Mouse (Mus musculus): ENCODE data around the gene Dnpep.

Dnpep gene

DNA sequence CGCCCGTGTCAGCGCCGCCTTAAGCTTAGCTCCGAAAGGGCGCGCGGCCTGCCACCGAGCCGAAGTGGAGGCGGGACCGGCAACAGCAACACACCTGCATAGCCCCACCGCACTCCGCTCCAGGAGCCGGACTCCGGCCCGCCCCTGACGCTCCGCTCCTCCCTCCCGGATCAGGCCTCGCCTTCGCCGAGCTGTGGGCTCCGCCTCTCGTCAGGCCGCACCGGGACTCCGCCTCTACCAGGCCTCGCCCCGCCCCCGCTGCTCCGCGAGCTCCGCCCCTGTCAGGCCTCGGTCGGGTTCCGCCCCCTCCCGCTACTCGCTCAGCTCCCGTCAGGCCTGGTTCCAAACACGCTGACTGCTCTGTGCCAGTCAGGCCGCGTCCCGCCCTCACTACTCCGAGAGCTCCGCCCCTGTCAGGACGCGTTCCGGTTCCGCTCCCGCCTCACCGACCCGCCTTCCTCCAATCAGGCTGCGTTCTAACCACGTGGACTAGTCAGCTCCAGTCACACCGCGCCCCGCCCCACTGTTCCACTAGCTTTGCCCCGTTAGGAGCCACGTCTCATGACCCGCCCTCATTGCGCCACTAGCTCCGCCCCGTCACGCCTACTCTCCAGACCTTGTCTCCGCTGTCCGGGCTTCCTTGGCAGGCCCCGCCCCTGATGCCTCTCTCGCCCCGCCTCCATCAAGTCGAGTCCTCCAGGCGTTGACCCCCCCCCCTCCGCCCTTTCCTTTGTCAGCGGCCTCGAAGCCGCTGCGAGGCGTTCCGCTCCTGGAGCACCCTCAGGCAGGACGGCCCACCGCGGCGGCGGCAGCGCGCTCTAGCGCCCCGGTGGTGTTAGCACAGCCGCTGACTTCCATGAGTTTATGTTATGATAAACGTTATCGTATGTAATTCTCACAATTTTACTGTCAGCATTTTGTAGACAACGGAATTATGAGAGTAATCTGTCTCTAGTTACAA is at the start of gene Dnpep:
Gene Dnpep, minus strand, starts transcription at position 750 of the 961 bp plus-strand sequence.
- DNase-seq (ENCODE audit: low read depth, low spot score) = peak; percentile 100

DNA sequence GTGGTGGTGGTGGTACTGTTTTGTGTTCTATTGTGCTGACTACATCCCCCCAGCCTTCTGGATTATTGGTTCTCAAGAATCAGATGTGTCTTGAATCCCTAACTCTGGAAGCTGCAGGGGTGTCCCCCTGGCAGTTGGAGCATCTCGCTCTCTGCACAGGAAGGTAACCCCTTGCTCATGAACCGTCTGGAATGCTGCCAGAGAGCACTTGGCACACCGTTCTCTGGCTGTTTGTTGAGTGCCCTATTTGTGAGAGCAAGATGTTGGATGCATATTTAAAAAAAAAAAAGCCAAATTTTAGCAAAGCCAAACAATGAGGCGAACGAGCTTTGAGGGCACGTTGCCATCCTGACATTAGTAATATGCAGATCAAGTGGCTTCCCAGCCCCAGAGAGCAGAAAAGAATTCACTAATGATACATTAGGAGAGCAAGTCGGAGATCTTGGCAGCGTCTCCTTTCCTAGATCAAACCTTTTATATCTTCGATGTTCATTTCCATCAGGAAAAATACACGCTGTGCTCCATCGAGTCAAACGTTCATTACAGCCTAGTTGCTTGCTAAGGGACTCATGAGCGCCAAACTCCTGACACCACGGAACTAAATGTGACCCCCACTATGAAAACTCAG is 47.8 kb upstream of the Dnpep start:
- no peak for DNase-seq (ENCODE audit: low read depth, low spot score)

DNA sequence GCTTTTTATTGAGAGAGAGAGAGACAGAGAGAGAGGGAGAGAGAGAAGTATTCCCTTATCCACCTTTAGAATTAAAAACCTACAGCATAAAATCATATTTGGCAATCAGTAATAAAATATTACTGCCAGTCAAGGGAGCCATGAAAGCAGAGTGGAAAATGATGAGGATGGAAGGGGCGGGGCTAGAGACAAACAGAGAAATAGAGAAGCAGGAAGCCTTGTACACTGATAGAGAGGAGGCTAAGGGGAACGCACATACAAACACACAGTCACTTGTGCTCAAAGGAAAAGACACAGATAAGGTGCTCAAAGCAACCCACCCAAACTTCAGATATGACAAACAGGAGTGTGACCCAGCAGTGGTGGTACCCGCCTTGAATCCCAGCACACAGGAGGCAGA is 46.1 kb upstream of the Dnpep start:
- DNase-seq (ENCODE audit: low read depth, low spot score) = no peak

DNA sequence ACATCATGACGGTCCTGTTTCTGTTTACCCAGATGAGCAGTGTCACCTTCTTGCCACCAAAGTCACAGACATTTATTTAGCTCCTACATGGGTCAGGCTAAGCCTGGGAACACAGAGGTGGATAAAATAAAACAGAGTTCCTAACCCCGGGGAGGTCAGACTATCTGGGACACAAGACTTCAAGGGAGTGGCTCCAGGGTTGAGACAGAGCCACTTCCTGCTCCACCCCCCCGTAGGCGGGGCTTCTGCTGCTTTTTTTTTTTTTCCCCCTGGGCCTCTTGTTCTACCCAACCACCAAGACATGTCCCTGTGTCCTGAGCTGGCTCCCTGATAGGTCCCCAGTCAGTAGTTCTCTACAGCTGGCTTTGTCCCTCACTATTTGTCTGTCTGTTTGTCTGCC is 44.0 kb upstream of the Dnpep start:
- DNase-seq (ENCODE audit: low read depth, low spot score) = peak; percentile 56

DNA sequence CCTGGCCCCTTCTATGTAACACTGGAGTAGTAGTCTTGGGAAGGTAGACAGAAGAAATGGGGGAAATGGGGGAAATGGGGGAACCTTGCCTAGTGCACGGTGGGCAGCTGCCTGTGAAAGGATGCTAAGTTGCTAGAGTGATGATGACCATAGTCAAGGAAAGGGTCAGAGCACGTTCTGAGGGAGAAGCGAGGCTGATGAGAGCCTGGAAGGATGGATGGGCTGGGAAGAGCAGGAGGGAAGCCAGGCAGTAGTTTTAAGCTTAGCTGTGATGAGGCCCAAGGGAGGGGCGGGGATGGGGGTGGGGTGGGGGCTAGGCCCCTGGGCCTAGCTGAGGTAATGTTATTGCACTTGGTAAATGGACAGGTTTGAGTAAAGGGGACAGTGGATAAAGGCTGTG is 43.3 kb upstream of the Dnpep start:
- DNase-seq (ENCODE audit: low read depth, low spot score) = no peak

DNA sequence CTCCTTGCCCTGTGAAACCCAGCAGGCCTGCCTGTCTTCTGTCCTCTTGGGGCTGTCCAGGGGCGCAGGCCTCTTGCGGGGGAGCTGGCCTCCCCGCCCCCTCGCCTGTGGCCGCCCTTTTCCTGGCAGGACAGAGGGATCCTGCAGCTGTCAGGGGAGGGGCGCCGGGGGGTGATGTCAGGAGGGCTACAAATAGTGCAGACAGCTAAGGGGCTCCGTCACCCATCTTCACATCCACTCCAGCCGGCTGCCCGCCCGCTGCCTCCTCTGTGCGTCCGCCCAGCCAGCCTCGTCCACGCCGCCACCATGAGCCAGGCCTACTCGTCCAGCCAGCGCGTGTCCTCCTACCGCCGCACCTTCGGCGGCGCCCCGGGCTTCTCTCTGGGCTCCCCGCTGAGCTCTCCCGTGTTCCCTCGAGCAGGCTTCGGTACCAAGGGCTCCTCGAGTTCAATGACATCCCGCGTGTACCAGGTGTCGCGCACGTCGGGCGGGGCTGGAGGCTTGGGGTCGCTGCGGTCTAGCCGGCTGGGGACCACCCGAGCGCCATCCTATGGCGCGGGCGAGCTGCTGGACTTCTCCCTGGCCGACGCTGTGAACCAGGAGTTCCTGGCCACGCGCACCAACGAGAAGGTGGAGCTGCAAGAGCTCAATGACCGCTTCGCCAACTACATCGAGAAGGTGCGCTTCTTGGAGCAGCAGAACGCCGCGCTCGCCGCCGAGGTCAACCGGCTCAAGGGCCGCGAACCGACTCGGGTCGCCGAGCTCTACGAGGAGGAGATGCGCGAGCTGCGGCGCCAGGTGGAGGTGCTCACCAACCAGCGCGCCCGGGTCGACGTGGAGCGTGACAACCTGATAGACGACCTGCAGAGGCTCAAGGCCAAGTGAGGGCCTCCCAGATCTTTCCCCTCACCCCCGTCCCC is 42.6 kb upstream of the Dnpep start, which contains the start of gene Des:
Gene Des, plus strand, starts transcription at position 218 of the 920 bp plus-strand sequence.
- no peak for DNase-seq (ENCODE audit: low read depth, low spot score)

DNA sequence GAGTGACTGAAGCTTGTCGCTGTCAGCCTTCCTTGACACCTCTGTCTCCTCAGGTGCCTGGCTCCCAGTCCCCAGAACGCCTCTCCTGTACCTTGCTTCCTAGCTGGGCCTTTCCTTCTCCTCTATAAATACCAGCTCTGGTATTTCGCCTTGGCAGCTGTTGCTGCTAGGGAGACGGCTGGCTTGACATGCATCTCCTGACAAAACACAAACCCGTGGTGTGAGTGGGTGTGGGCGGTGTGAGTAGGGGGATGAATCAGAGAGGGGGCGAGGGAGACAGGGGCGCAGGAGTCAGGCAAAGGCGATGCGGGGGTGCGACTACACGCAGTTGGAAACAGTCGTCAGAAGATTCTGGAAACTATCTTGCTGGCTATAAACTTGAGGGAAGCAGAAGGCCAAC is 41.6 kb upstream of the Dnpep start:
- no peak for DNase-seq (ENCODE audit: low read depth, low spot score)

DNA sequence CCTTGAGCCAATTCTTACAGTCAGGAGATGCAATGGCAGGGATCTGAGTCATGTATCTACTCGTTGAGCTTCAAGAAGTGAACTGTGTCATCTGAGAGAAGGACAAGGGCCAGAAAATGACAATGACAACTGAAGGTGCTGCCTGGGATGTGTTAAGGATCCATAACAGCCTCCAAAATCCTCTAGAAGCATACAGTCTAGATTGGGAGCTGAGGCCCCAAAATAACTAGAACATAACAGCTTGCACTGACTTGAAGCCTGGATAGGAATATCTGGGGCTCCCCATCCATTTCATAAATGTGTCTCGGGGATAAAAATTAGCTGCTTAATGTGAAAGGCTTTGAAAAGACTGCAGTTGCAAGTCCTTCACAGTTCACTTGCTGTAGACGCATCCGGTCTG is 40.2 kb upstream of the Dnpep start:
- no peak for DNase-seq (ENCODE audit: low read depth, low spot score)

DNA sequence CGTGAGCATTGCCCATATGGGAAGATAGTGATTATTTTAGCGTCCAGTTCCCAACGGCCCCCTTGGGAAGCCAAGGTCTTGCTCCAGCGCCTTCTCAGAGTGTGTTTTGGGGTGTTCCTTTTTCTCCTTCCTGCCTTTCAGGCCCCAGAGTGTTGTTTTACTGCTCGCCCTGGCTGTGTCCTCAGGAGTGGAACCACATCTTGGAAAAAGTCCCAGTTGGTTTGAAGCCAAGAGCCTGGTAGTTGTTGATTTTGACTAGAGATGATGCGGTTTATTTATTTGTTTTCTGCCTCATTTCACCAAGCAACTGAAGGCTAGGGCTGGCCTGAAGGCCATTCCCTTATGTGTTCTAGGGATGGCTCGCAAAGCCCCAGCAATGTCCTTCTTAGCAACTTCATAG is 39.5 kb upstream of the Dnpep start:
- DNase-seq (ENCODE audit: low read depth, low spot score) = no peak

DNA sequence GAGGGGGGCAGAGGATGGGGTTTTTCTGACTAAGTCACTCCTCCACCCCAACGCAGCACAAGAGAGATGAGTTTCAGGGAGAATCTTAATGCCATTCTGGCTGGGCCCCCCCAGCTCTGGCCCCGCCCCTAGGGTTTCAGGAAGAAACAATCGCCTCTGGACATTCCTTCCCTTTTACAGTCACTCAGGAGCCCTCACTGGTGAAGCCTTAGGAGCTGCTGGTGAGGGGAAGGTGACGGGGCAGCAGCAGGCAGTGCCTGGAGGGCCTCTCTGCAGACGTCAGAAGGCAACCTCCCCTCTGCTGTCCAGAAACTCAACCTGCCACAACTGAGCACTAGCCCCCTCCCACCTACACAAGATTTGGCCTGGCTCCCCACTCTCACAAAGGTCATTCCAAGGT is 31.5 kb upstream of the Dnpep start:
- DNase-seq (ENCODE audit: low read depth, low spot score) = no peak

DNA sequence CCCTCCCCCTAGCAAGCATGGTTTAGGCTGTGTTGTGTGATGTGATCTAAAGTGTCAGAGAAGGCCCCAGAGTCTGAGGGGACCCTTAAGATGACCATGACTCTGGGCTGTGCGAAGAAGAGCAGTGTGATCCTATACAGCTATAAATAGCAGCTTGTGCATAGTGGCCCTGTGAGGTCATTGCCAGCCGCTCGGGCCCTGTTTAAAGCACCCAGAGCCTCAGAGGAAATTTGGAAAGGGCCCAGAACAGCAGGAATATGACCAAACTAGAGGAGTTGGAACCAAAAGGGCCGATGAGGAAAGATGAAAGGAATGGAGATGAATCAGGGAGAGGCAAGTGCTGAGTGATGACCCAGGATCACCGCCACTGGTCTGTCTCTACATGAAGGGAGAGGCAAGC is 29.5 kb upstream of the Dnpep start:
- DNase-seq (ENCODE audit: low read depth, low spot score) = no peak

DNA sequence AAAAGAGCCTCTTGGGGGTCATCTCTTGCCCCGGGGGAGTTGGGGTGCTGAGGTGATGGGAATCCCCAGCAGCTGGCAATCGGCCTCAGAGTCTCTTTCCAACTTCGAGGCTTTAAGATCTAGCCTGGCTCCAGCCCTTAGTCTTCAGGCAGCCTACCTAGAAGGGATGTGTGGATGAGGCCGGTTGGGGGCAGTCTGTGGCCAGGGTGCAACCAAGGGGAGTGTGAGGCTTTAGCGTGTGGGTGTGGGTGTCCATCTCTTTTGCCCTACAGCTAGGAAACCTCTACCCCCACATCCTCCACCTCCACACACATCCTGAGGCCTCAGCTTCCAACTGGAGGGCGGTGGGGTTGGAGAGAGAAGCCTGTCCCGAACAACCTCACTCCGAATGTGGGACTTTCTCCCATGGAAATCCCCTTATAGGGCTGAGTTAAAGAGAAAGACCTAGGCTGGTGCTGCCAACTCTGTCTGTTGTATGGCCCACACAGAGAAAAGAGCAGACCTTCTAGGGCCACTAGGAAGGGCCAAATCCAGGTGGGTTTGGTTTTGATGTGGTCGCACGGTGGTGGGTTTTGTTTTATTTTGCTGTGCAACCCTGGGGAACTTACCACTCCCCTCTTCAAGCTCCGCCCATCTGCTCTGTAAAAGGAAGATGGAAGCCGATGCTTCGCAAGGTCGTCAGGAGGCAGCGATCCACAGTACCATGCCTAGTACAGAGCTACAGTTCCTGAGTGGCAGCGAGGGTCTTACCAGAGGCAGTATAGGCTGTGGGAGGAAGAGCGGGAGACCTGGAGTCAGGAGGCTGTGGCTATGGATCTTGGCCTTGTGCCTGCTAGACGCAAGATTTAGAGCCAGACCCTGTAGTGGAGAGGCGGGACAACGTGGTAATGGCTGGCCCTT is 27.5 kb upstream of the Dnpep start:
- DNase-seq (ENCODE audit: low read depth, low spot score) = no peak

DNA sequence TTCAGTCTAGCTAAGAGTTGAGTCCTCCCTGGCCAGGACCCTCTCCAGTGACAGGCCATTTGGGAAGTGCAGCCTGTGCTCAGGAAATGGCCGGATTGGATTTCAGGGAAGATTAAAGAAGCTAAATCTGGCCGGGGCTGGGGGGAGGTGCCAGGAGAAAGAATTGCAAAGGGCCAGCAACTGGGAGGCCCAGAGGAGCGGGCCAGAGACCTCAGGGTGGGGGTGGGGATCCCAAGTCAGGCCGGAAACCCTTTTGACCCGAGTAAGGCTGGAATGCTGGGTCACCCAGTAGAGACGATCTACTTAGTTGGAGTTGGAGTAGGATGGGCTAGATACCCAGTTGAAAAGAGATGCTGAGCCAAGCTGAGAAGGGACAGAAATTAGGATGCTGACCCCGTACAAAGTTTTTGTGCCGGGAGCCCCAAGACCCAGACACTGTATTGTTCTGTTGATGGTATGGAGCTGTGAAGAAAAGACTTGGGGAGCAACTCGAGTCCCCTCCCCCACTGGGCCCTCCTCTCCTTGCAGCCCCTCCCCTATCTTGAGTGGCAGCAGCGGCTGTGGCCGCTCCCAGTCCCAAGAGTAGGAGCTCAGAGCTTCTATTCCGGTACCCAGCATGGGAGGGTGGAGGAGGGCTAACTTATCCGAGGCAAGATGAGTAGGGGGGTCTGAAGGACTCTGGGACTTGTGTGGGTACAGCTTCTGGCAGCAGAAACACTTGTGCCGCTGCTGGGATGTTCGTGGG is 26.7 kb upstream of the Dnpep start:
- DNase-seq (ENCODE audit: low read depth, low spot score) = no peak

DNA sequence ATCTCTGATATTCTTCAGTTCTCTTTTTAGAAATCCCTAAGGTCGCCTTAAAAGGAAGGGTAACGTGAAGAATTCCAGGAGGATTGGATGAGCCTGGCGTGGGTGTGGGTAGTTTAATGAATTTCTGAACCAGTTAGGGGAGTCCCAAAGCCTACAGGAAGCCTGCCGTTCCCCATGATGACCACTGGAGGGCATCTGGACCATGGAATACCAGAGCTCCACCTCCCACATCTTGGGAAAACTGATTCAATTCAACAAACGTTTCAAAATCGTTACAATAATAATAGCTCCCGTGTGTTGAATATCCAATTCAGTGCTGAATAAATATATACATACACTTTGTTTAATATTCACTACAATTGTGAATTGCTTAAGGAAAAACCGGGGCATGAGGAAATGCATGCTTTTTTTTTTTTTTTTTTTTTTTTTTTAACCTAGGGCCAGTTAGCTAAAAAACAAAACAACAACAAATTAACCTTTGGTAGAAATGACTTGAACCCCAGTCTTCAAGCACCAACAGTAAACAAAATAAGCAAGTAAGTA is 25.2 kb upstream of the Dnpep start:
- peak; percentile 48 for DNase-seq (ENCODE audit: low read depth, low spot score)

DNA sequence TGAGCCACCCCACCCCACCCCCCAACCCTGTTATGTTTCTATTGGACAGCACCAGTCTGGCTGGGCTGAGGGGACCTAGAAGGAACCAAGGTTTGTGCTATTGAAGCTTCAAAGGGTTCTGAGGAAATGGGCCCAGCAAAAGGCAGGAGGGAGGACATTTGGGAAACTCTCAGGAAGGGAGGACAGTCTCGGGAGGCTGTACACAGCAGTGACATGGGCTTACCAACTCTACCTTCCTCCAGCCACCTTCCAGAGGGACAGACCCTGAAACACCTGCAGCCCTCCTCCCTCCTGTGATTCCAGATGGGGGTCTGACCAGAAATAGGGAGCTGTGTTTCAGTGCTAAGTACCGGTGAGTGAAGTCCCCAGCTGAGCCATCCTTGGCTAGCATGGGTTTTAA is 22.7 kb upstream of the Dnpep start:
- no peak for DNase-seq (ENCODE audit: low read depth, low spot score)

DNA sequence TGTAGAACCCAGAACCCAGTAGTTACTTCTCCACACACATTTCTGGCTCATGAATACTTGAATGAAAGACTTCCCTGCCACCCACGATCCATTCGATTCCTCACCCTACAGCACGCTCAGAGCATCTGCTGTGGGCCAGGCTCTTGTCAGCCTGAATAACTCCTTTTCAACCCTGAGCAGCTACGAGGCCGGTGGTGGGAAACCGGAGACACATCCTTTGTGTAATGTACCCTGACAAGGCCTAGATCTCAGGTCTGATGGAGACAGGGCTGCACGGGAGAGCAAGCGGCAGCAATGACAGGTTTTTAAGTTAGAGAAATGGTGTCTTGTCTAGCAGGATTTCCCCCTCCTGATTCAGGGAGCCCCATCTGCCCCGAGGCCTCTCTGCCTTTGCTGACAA is 21.5 kb upstream of the Dnpep start:
- no peak for DNase-seq (ENCODE audit: low read depth, low spot score)

DNA sequence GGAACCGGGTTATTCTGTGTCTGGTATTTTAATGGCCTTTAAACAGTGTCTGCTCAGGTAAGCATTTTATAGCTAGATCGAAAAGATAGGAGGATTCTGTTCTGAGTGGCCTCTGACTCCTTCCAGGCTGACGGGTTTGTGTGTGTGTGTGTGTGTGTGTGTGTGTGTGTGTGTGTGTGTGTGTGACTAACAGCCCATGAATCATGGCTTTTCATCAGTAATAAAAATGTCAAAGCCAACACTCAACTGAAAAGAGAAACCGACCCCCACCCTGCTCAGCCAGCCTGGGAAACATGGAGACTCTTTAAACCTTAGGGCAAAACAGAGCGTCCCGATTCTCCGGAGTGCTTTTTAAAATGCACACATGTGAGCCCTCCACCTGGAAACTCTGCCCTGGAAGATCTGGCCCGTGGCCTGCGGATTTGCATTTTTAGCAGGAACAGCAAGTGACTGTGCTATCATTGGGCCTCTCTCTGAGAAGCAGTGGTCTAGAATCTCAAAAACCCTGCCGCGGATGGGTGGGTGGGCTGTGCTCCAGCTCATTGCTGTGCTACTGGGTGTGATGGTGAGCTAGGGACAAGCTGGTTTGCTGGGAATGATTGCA is 20.4 kb upstream of the Dnpep start:
- DNase-seq (ENCODE audit: low read depth, low spot score) = no peak

DNA sequence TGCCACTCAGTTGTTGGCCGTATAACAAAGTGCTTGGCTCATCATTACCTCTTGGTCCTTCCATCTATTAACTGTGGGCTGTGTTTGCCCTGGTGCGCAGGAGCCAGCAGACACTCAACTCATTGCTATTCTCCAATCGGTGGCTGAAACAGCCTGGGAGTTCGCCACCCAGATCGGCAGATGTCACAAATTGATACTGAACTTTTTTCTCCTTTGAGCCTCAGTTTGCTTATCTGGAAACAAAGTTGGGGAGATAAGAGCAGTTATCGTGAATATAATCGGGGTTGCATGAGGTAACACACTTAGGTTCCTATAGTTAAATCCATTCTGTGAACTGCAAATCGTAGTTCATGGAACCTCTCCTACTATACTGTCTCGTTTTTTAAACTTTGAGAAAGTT is 19.3 kb upstream of the Dnpep start:
- no peak for DNase-seq (ENCODE audit: low read depth, low spot score)

DNA sequence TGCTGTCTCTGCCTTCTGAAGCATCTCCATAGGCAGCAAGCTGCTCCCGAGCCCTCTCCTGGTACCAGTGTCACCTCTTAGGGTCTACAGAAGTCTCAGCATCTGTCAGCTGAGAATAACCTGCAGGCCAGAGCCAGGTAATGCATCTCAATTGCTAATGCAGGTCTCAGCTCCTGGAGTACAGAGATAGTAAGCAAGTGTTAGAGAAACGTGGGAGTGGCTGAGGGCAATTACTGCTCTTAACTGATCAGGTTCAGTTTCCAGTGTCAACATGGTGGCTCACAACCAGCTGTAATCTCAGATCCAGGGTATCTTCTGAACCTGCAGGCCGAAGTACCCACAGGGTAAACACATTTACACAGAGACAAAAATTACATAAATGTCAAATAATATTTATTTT is 18.7 kb upstream of the Dnpep start:
- DNase-seq (ENCODE audit: low read depth, low spot score) = no peak

DNA sequence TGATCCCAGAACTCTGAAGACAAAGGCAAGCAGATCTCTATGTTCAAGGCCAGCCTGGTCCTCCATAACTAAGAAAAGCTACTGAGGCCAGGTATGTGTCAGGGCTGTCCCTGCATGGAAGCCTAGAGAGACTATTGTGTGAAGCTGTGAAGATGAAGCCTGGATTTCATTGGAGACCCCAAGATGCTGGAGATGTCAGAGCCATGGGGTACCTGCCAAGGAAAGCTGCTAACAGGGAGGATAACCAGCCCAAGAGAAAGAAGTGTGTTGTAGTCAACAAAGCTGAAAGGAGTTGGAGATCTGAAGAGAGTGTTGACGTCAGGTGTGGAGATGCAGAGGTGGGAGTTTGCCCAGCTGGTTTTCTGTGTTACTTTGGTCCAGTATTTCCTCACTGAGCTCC is 13.5 kb upstream of the Dnpep start:
- no peak for DNase-seq (ENCODE audit: low read depth, low spot score)

Measured in A20 (cell line).